Mouse (Mus musculus) heart, adult 2 months (tissue): ENCODE data around the gene 0610010K14Rik. TPM values are rescaled to one million over a fixed set of nuclear protein-coding genes. Genes with fewer than 3 reads are reported as not detected.
A peak's percentile ranks its signal among the peaks of the same experiment; 100 is the strongest.

Experiments used
- DNase-seq, 2 experiments: peaks; one replicate each; pipeline ENCODE4 v3.0.0; 2021
- H3K27ac ChIP-seq: fragments of 200-600 bp; 2 replicates; pipeline ENCODE4 v1.8.1; 2022
- H3K27me3 ChIP-seq: fragments of 200-500 bp; 2 replicates; pipeline ENCODE4 v1.6.1; 2012; ENCODE audit warnings: mild to moderate bottlenecking, low read length, inconsistent platforms, mixed read lengths; ENCODE audit not compliant: control insufficient read depth, insufficient read depth
- H3K36me3 ChIP-seq: fragments of 200-500 bp; 2 replicates; pipeline ENCODE4 v1.6.1; 2012; ENCODE audit warnings: low read length, inconsistent platforms; ENCODE audit not compliant: control insufficient read depth, insufficient read depth
- H3K4me1 ChIP-seq: fragments of 200-500 bp; 2 replicates; pipeline ENCODE4 v1.6.1; 2011; ENCODE audit warnings: low read length; ENCODE audit not compliant: control insufficient read depth, insufficient read depth
- H3K4me3 ChIP-seq: fragments of 200-600 bp; 2 replicates; pipeline ENCODE4 v1.8.1; 2022
- H3K79me2 ChIP-seq: fragments of 200-500 bp; replicated peaks from 2 replicates; pipeline ENCODE4 v1.6.1; 2012; ENCODE audit warnings: mild to moderate bottlenecking, inconsistent platforms, low read length, moderate library complexity, mixed read lengths; ENCODE audit not compliant: control insufficient read depth, insufficient read depth
- H3K9ac ChIP-seq: fragments of 200-500 bp; 2 replicates; pipeline ENCODE4 v1.6.1; 2012; ENCODE audit warnings: low read depth, mild to moderate bottlenecking, control low read depth, inconsistent platforms, low read length, mixed read lengths
- CTCF ChIP-seq: fragments of 200-600 bp; IDR thresholded peaks from 2 replicates; pipeline ENCODE4 v1.8.1; 2022; ENCODE audit warnings: antibody characterized with exemption, mild to moderate bottlenecking, moderate library complexity
- EP300 ChIP-seq: fragments of 200-500 bp; IDR thresholded peaks from 2 replicates; pipeline ENCODE4 v1.6.1; 2011; ENCODE audit warnings: low read depth, low read length, control low read depth; ENCODE audit not compliant: insufficient read depth
- POLR2A ChIP-seq: fragments of 200-500 bp; IDR thresholded peaks from 2 replicates; pipeline ENCODE4 v1.6.1; 2011; ENCODE audit warnings: mild to moderate bottlenecking, low read depth, low read length, control low read depth; ENCODE audit not compliant: insufficient read depth
- whole genome bisulfite sequencing: fragments of 180-500 bp; shearing (Covaris S2); methylation state at CpG from one replicate; pipeline ENCODE4 v1.1.7; 2018; 5-methylcytosine and 5-hydroxymethylcytosine counted together
- intact Hi-C: fragments of 180-260 bp; cut with DNase I; formaldehyde crosslinking; loops from one replicate; pipeline ENCODE4 v1.15.1; 2025
- polyA plus RNA-seq: library from polyadenylated mRNA; depleted of rRNA; stranded (reverse); fragments of >200 nt; gene quantifications from 2 replicates; pipeline ENCODE4 v1.2.3, GENCODE M21; 2012
- total RNA-seq, 2 experiments: library from RNA; stranded (reverse); gene quantifications; 2 replicates each; pipeline ENCODE4 v1.2.3; 2021

Gene 0610010K14Rik
- total and polyA plus RNA-seq, 3 experiments: 30.7 to 38.9 (median 34.5) TPM

- Histone ChIP-seq H3K36me3 (no peaks in the 10 kb centered on the region), H3K4me3 (no peak overlapping the region), H3K4me1 (no peaks in the 10 kb centered on the region), H3K27ac (no peak overlapping the region), H3K27me3 (no peaks in the 10 kb centered on the region), H3K9ac (no peak overlapping the region), H3K79me2 (no peaks in the 10 kb centered on the region)
- TF ChIP-seq POLR2A (no peak), EP300 (no peak)
- 85% methylated on average over 7 of the region's 7 CpGs for WGBS
- no peak for DNase-seq
- intact Hi-C loops: no loop called here
Observed at GRCm38 (mm10) chr11:70271641-70272040, 33.9 kb upstream of the 0610010K14Rik start.

GRCm38 (mm10) chr11:70266405-70266804 lies 28.7 kb upstream of the 0610010K14Rik start:
- Histone ChIP-seq H3K9ac (no peak overlapping the region), H3K27ac (peak overlapping the region; percentile 63), H3K4me3 (no peak overlapping the region), H3K27me3 (no peaks in the 10 kb centered on the region), H3K36me3 (no peaks in the 10 kb centered on the region), H3K4me1 (peaks cover 9% of the 10 kb centered on the region), H3K79me2 (no peaks in the 10 kb centered on the region)
- intact Hi-C loops: no loop called here
- peak; percentile 33 to 65 for DNase-seq
- 6% methylated on average over 1 of the region's 1 CpGs for WGBS
- TF ChIP-seq EP300 (no peak), POLR2A (no peak), CTCF (no peak)

- TF ChIP-seq POLR2A: no peak
- no peak for TF ChIP-seq EP300
- TF ChIP-seq CTCF: no peak
- Histone ChIP-seq H3K36me3 (no peaks in the 10 kb centered on the region), H3K4me1 (peaks cover 9% of the 10 kb centered on the region), H3K4me3 (no peak overlapping the region), H3K27me3 (no peaks in the 10 kb centered on the region), H3K9ac (no peak overlapping the region), H3K79me2 (no peaks in the 10 kb centered on the region), H3K27ac (peak overlapping the region; percentile 63)
- no peak for DNase-seq
- intact Hi-C loops: no loop called here
- 55% methylated on average over 4 of the region's 4 CpGs for WGBS
Observed at GRCm38 (mm10) chr11:70265819-70266218, 28.1 kb upstream of the 0610010K14Rik start.

- DNase-seq: no peak
- Histone ChIP-seq H3K4me3 (no peak overlapping the region), H3K4me1 (peaks cover 9% of the 10 kb centered on the region), H3K27ac (no peak overlapping the region; the same call in 1 of the 2 replicates), H3K9ac (no peak overlapping the region), H3K36me3 (no peaks in the 10 kb centered on the region), H3K27me3 (no peaks in the 10 kb centered on the region), H3K79me2 (no peaks in the 10 kb centered on the region)
- intact Hi-C loops: no loop called here
- TF ChIP-seq POLR2A (no peak), CTCF (no peak), EP300 (no peak)
- WGBS: 42% methylated on average over 3 of the region's 3 CpGs
Observed at GRCm38 (mm10) chr11:70265252-70265651, 27.5 kb upstream of the 0610010K14Rik start.

- TF ChIP-seq POLR2A: no peak
- 77% methylated on average over 4 of the region's 4 CpGs for WGBS
- intact Hi-C loops: no loop called here
Observed at GRCm38 (mm10) chr11:70259035-70259434, 21.3 kb upstream of the 0610010K14Rik start.

GRCm38 (mm10) chr11:70254931-70255531 lies 17.3 kb upstream of the 0610010K14Rik start, which contains the start of gene Alox12:
TSS of gene Alox12 (minus strand) at chr11:70255353.
- no peaks in the 10 kb centered on the region for H3K36me3 ChIP-seq
- H3K79me2 ChIP-seq: no peaks in the 10 kb centered on the region
- H3K4me3 ChIP-seq: peak within 1 kb of the TSS; percentile 57
- DNase-seq: peak; percentile 63 to 71
- intact Hi-C loops: loop anchor here (1.0 kb wide), 1 partner anchor 54 kb away; no protein-coding TSS in a partner anchor
- TF ChIP-seq CTCF (peak; percentile 79), POLR2A (peak; percentile 53; the same call in 1 of the 2 replicates), EP300 (peak; percentile 62; the same call in 1 of the 2 replicates)
- peak within 1 kb of the TSS; percentile 79 for H3K9ac ChIP-seq
- H3K4me1 ChIP-seq: peaks cover 2% of the 10 kb centered on the region
- 3% methylated on average over 25 of the region's 25 CpGs for WGBS
- H3K27ac ChIP-seq: peak within 1 kb of the TSS; percentile 15
- 0 out of 2 replicates have a peak, but pooled peaks cover 1% of the 10 kb centered on the region for H3K27me3 ChIP-seq

More at GRCm38 (mm10) chr11:70259035-70259434, 21.3 kb upstream of the 0610010K14Rik start:
- DNase-seq: no peak
- Histone ChIP-seq H3K27ac (no peak overlapping the region), H3K36me3 (no peaks in the 10 kb centered on the region), H3K27me3 (0 out of 2 replicates have a peak, but pooled peaks cover 1% of the 10 kb centered on the region), H3K79me2 (no peaks in the 10 kb centered on the region), H3K9ac (no peak overlapping the region), H3K4me1 (peaks cover 2% of the 10 kb centered on the region), H3K4me3 (no peak overlapping the region)
